Mouse (Mus musculus) layer of hippocampus, postnatal 10 days (tissue): Measurements from ENCODE around the gene Csgalnact2. TPM values are rescaled to one million over a fixed set of nuclear protein-coding genes. Genes with fewer than 3 reads are reported as not detected.

Source experiments
- DNase-seq, 2 experiments: peaks; one replicate each; pipeline ENCODE4 v3.0.0; 2021; ENCODE audit warnings: low spot score in 2 of 2
- total RNA-seq, 2 experiments: library from RNA; stranded (reverse); gene quantifications; 2 replicates each; pipeline ENCODE4 v1.2.3; 2021

Csgalnact2 gene
- total RNA-seq, 2 experiments from 2014 or later, result 12.2 to 12.3 TPM

- DNase-seq, result no peak
Observed at GRCm38 (mm10) chr6:118137148-118137547, 1.8 kb downstream of the Csgalnact2 start.

- no peak for DNase-seq
Observed at GRCm38 (mm10) chr6:118134461-118134860, 4.5 kb downstream of the Csgalnact2 start.

DNA sequence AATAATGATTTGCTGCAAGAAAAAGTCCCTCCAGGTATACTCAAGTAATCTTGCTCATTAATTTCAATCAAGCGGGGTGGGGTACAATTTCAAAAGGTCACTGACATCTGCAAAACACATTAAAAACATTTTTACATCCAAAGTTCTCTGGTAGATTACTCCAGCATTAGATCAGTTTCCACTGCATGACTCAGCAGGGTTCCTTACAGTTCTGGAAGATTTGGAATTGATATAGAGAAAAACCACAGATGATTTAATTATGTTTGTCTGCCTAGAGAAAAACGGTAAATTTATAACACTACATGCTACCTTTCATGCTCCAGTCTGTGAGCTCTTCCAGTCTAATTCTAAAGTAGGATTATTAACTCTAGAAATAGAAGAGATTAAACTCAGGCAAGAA is 8.9 kb downstream of the Csgalnact2 start:
- DNase-seq, result no peak

DNA sequence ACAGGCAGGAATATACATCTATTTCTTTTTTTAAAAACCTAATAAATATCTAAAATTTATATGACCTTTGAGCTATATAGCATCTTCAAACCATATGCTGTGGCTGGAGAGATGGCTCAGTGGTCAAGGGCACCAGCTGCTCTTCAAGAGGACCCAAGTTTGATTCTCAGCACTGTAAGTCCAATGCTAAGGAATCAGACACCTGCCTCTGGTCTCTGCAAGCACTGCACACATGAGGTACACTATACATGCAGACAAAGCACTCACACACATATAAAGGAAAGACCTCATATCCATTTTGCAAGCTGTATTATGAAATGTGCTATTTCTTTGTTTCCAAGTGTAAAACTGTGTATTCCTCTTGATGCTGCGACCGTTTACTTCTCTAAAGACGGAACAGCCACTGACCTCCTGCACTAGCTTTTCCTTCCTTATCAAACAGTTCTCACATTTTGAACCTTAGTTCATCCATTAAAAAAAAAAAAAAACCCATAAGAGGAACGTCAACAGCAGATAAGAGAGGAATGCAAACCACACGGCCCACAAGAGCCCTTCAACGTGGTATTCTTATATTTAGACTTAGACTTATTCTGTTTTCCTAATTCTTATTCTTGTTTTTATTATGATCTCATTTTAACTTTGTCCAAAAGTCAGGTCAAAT is 11.0 kb downstream of the Csgalnact2 start:
- no peak for DNase-seq

DNA sequence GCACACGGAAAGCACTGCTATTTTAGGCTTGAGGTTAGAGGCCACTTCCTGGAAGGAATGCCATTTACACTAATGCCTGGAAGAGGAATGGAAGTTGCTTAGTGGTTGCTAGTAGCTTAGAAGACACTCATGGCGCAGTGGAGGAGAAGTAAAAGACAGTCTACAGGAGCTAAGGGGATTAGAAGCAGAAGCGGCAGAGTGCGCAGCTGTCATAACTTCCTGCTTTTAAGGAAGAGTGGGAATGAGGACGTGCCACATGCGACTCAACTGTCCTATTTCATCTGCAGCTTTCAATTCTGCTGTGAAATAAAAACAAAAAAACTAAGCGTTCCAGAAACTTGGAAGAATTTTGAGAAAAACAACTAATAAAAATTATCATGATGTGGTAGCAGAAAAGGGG is 11.7 kb downstream of the Csgalnact2 start:
- no peak for DNase-seq

- no peak for DNase-seq
Observed at GRCm38 (mm10) chr6:118126577-118126976, 12.4 kb downstream of the Csgalnact2 start.

DNA sequence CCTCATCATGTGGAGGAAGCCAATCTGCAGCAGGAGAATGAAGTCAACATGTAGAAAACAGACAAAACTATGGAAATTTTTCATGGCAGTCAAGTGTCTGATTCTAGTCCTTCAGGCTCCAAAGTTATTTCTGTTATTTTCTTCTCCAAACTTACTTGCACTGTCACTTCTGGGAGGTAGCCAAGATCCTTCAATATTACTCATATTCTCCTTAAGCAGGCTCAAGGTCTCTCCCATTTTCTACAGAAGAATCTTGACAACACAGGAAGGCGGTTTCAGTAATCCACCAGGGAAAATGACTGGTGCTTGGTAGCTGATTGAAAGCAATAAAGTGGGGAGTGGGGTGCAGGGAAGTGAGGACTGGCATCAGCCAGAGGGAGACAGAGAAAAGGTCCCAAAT is 16.2 kb downstream of the Csgalnact2 start:
- no peak for DNase-seq

- no peak for DNase-seq
Observed at GRCm38 (mm10) chr6:118111810-118112209, 27.1 kb downstream of the Csgalnact2 start.

GRCm38 (mm10) chr6:118099311-118099802 is 39.6 kb downstream of the Csgalnact2 start:
- peak in 1 of 2 experiments; percentile 42 for DNase-seq

- DNase-seq, result no peak
Observed at GRCm38 (mm10) chr6:118097765-118098365, 41.1 kb downstream of the Csgalnact2 start.

DNA sequence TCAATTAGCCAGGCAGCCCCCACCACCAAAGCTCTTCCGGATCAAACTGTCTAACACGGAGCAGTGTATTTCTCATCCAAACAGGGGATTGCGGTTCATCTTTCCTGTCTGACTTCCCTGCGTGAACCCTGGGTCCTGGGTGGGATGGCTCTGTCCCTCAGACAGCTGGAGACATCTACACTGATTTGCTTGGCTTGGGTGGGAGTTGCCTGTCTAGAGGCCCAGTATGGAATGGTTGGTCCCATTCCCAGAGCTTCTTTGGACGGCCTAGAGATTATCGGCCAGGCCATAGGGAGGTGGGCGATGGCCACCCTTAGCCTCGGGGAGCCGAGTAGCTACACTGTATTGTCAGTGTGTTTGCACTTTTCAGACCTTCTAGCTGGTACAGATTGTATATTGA is 48.1 kb downstream of the Csgalnact2 start:
- DNase-seq, result no peak

- peak in 1 of 2 experiments; percentile 12 for DNase-seq
Observed at GRCm38 (mm10) chr6:118088750-118089440, 50.0 kb downstream of the Csgalnact2 start.

GRCm38 (mm10) chr6:118087955-118088354 is 51.0 kb downstream of the Csgalnact2 start:
- DNase-seq, result peak in 1 of 2 experiments; percentile 54

GRCm38 (mm10) chr6:118084596-118084995 is 54.3 kb downstream of the Csgalnact2 start:
- DNase-seq, result peak in 1 of 2 experiments; percentile 7

DNA sequence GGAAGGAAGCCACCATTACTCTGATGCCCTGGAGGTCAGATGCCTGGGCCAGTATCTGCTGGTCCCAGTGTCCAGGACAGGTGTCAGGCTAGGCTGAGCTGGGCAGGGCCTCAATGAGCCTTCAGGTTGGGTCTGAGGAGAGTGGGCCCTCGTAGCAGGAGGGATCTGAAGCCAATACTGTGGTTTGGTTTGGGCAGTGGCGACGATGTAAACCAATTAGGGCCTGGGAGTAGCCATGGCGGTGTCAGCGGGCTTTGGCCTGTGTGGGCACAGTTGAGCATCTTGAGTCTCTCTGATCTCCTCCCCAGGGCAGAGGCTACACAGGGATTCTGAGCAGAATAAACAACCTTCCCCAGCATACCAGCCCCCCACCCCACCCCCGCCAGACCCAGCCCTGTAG is 55.3 kb downstream of the Csgalnact2 start:
- peak in 1 of 2 experiments; percentile 8 for DNase-seq

DNA sequence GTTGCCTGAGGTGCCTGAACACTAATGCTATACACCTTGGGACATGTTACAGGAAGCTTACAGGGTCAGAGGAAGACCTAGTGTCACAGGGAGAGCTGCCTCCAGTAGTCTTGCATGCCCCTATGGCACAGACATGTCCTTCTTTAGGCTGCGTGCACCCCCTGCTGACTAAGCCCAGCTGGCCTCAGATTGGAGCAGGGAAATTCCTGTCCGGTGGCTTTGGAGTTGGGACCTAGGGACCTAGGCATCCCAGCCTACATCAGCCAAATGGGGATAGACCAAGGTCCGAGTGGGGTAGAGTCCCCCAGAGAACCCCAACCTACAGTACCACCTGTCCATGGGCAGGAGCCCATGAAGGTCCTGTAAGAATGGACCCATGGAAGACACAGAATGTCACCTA is 56.6 kb downstream of the Csgalnact2 start:
- peak in 1 of 2 experiments; percentile 7 for DNase-seq

DNA sequence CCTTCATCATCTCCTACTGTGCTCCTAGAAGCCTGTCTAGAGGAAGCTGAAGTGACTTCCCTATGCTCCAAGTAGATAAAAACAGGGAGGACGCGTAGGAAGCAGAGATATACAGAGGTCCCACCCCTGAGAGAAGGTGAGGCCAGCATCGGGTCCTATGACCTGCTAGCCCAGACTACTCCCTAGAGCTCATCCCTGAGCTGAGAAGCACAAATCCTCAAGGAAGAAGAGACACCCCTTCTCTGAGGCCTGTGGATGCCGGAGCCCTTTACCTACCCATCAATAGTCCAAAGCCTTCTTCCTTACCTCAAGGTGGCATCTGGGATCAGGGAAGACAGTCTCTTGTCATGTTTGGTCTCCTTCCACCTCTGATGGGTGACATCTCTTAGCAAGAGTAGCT is 58.2 kb downstream of the Csgalnact2 start:
- no peak for DNase-seq

- peak in 1 of 2 experiments; percentile 8 for DNase-seq
Observed at GRCm38 (mm10) chr6:118079762-118080465, 59.0 kb downstream of the Csgalnact2 start.

- DNase-seq, result no peak
Observed at GRCm38 (mm10) chr6:118079292-118079691, 59.6 kb downstream of the Csgalnact2 start.

DNA sequence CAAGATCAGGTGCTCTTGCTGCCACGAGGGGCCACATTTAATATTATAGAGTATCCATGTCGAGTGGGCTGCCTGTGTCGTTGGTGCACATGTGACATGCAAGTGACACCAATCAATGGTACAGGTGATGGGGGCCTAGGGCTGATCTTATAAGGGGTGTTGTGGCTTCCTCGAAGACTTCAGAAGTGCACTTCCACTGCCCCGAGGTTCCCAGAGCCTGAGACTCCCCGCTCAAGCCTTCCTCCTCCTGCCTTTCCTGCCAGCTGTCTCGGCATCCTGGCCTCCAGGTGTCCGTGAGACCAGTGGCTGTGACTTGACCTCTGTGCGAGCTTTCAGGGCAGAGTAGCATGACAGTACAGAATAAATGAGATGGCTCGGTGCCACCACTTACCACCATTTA is 60.2 kb downstream of the Csgalnact2 start:
- no peak for DNase-seq

DNA sequence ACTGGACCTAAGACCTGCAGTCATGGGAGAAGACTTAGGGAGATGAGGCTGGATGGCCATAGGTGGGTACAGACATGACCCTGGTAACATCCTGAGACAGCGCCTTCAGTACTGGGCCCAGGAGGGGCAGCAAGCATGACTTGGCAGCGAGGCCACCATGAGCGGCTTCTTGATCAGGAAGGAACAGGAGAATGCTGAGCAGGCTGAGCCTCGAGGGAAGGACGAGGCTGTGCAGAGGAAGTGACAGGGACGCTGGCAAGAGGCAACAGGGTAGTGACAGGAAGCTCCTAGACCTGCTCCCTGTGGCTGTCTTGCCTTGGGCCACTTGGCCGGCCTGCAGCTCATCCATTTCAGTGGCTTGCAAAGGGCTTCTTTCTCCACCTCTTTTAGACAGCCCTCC is 61.5 kb downstream of the Csgalnact2 start:
- DNase-seq, result no peak

GRCm38 (mm10) chr6:118076748-118077147 is 62.2 kb downstream of the Csgalnact2 start:
- DNase-seq, result no peak
